Mouse (Mus musculus) thymus, postnatal 0 days (tissue): ENCODE results near the gene Armc10. TPM values are rescaled to one million over a fixed set of nuclear protein-coding genes. Genes with fewer than 3 reads are reported as not detected.
"Not testable (repeated sequence)": the region's sequence is repeated elsewhere in the genome, so short reads cannot be mapped to it uniquely, and the experiment has no call there.

Experiments used
- DNase-seq: peaks from one replicate; pipeline ENCODE4 v3.0.0-alpha.2; 2015; ENCODE audit warnings: low spot score
- polyA plus RNA-seq: library from polyadenylated mRNA; unstranded; fragments of >200 nt; fragmentation: Nextera tagmentation; extraction: Ambion mirVana; gene quantifications from 2 replicates; pipeline ENCODE4 v1.2.1, GENCODE M21; 2015

Gene Armc10
- polyA plus RNA-seq, 1 experiment from 2014 or later: 36.3 TPM

- DNase-seq: no peak
These were observed 21.9 kb downstream of the Armc10 start for GRCm38 (mm10) chr5:21667191-21668137.

GRCm38 (mm10) chr5:21669307-21669706, 23.7 kb downstream of the Armc10 start:
- DNase-seq: no peak

- peak; percentile 74 for DNase-seq
These were observed 27.4 kb downstream of the Armc10 start for GRCm38 (mm10) chr5:21672812-21673635.

- DNase-seq: no peak
These were observed 28.1 kb downstream of the Armc10 start for GRCm38 (mm10) chr5:21673742-21674141.

GRCm38 (mm10) chr5:21675019-21675418, 29.4 kb downstream of the Armc10 start:
- no peak for DNase-seq

GRCm38 (mm10) chr5:21675494-21675893, 29.9 kb downstream of the Armc10 start:
- DNase-seq: no peak

GRCm38 (mm10) chr5:21677939-21678338, 32.3 kb downstream of the Armc10 start:
- DNase-seq: no peak

GRCm38 (mm10) chr5:21678363-21678762, 32.8 kb downstream of the Armc10 start:
- no peak for DNase-seq

GRCm38 (mm10) chr5:21680029-21680428, 34.4 kb downstream of the Armc10 start:
- DNase-seq: no peak

- no peak for DNase-seq
These were observed 35.3 kb downstream of the Armc10 start for GRCm38 (mm10) chr5:21680940-21681339.

- no peak for DNase-seq
These were observed 38.2 kb downstream of the Armc10 start for GRCm38 (mm10) chr5:21683811-21684210.

- no peak for DNase-seq
These were observed 39.4 kb downstream of the Armc10 start for GRCm38 (mm10) chr5:21685001-21685400.

- DNase-seq: no peak
These were observed 41.4 kb downstream of the Armc10 start for GRCm38 (mm10) chr5:21687042-21687441.

- DNase-seq: no peak
These were observed 46.6 kb downstream of the Armc10 start for GRCm38 (mm10) chr5:21692230-21692629.

- no peak for DNase-seq
These were observed 47.8 kb downstream of the Armc10 start for GRCm38 (mm10) chr5:21693372-21693870.

GRCm38 (mm10) chr5:21694854-21695490, 49.4 kb downstream of the Armc10 start:
- DNase-seq: no peak

GRCm38 (mm10) chr5:21699555-21699954, 53.9 kb downstream of the Armc10 start:
- not testable (repeated sequence) for DNase-seq

- DNase-seq: no peak
These were observed 54.7 kb downstream of the Armc10 start for GRCm38 (mm10) chr5:21700272-21700821.

- no peak for DNase-seq
These were observed 55.3 kb downstream of the Armc10 start for GRCm38 (mm10) chr5:21700934-21701333.

- peak; percentile 98 for DNase-seq
These were observed 55.9 kb downstream of the Armc10 start, which contains the start of gene Napepld for GRCm38 (mm10) chr5:21701351-21702008. Gene Napepld (minus strand): TSS chr5:21701396.
